Mouse (Mus musculus) skeletal muscle tissue, postnatal 0 days (tissue): ENCODE measurements around the gene 9330182L06Rik. TPM values are rescaled to one million over a fixed set of nuclear protein-coding genes. Genes with fewer than 3 reads are reported as not detected.

Source experiments
- microRNA counts: library from miRNA; unstranded; fragments of <30 nt; microRNA quantifications from one replicate; lab custom pipeline; 2015
- microRNA-seq, 2 experiments: library from miRNA; unstranded; fragments of <30 nt; microRNA quantifications; one replicate each; pipeline ENCODE4; 2016
- polyA plus RNA-seq: library from polyadenylated mRNA; unstranded; fragments of >200 nt; fragmentation: Nextera tagmentation; extraction: Ambion mirVana; gene quantifications from 2 replicates; pipeline ENCODE4 v1.2.1, GENCODE M21; 2015

Gene 9330182L06Rik
- 0.36 and 0.41 TPM in 2 replicates for polyA plus RNA-seq

GRCm38 (mm10) chr5:9265586-9266279 lies at the start of gene 9330182L06Rik:
TSS of gene 9330182L06Rik (plus strand) at chr5:9266118.

MicroRNAs encoded within 50 kb of the gene (microRNA counts, 519-probe panel; counts per million panel counts)
- microRNA mmu-miR-879 (lab: Ali Mortazavi, UCI): 296 counts per million, percentile 58 among the panel's probes with 10 or more counts

Small RNAs within 50 kb of the gene (microRNA-seq; reads per million reads assigned to microRNA genes)
- gene Mir879: 0.71 to 0.85 reads per million in 2 experiments

Other genes with a start within 250 kb of the 9330182L06Rik start
- gene Tmem243, start 165.4 kb upstream of the 9330182L06Rik start, polyA plus RNA-seq: 13.8 and 14.3 TPM in 2 replicates
- gene Dmtf1, start 104.3 kb upstream of the 9330182L06Rik start, polyA plus RNA-seq: 11.9 and 12.3 TPM in 2 replicates